Mouse (Mus musculus) mouse embryonic stem cell (cell line): ENCODE results near the gene Tbc1d8.

Experiments used
- in situ Hi-C, 2 experiments: fragments of 300-500 bp; cut with MboI; formaldehyde crosslinking; loops; 1 replicate in 1 of 2; 3 replicates in 1 of 2; pipeline ENCODE4 v1.14.3; 2019 to 2020; ENCODE audit warnings: low sequenced_read_pairs in 2 of 2, low pct_unique_long_range_greater_than_20kb in 1 of 2, mixed read lengths in 1 of 2; ENCODE audit not compliant: unreplicated experiment in 1 of 2

Gene Tbc1d8

GRCm38 (mm10) chr1:39384914-39385313 lies 93.6 kb downstream of the Tbc1d8 start:
- in situ Hi-C loops: loop anchor here in 1 of 2 experiments (10.0 kb wide), 1 partner anchor 110 kb away; no protein-coding TSS in a partner anchor

- in situ Hi-C loops: loop anchor here in 1 of 2 experiments (10.0 kb wide), 1 partner anchor 114 kb away; no protein-coding TSS in a partner anchor
Observed at GRCm38 (mm10) chr1:39381017-39381416, 97.5 kb downstream of the Tbc1d8 start.

GRCm38 (mm10) chr1:39379021-39379420 lies 99.5 kb downstream of the Tbc1d8 start:
- in situ Hi-C loops: no loop called here

GRCm38 (mm10) chr1:39378540-39378939 lies 100.0 kb downstream of the Tbc1d8 start:
- in situ Hi-C loops: no loop called here

GRCm38 (mm10) chr1:39376726-39377240 lies 101.8 kb downstream of the Tbc1d8 start:
- in situ Hi-C loops: no loop called here

GRCm38 (mm10) chr1:39376121-39376520 lies 102.4 kb downstream of the Tbc1d8 start:
- in situ Hi-C loops: no loop called here

- in situ Hi-C loops: no loop called here
Observed at GRCm38 (mm10) chr1:39374231-39374809, 104.2 kb downstream of the Tbc1d8 start.

GRCm38 (mm10) chr1:39373378-39373777 lies 105.2 kb downstream of the Tbc1d8 start:
- in situ Hi-C loops: no loop called here

- in situ Hi-C loops: no loop called here
Observed at GRCm38 (mm10) chr1:39372220-39372843, 106.2 kb downstream of the Tbc1d8 start.

- in situ Hi-C loops: no loop called here
Observed at GRCm38 (mm10) chr1:39370431-39370830, 108.1 kb downstream of the Tbc1d8 start.

GRCm38 (mm10) chr1:39368267-39368841 lies 110.2 kb downstream of the Tbc1d8 start:
- in situ Hi-C loops: no loop called here

- in situ Hi-C loops: no loop called here
Observed at GRCm38 (mm10) chr1:39367601-39368266, 110.8 kb downstream of the Tbc1d8 start, which contains the start of gene Rpl31. Gene Rpl31 (plus strand): TSS chr1:39367842.

- in situ Hi-C loops: no loop called here
Observed at GRCm38 (mm10) chr1:39367045-39367444, 111.5 kb downstream of the Tbc1d8 start.

GRCm38 (mm10) chr1:39365562-39365961 lies 113.0 kb downstream of the Tbc1d8 start:
- in situ Hi-C loops: no loop called here

GRCm38 (mm10) chr1:39362515-39362893 lies 116.1 kb downstream of the Tbc1d8 start:
- in situ Hi-C loops: no loop called here

- in situ Hi-C loops: no loop called here
Observed at GRCm38 (mm10) chr1:39361754-39362514, 116.6 kb downstream of the Tbc1d8 start.

GRCm38 (mm10) chr1:39349427-39349826 lies 129.1 kb downstream of the Tbc1d8 start:
- in situ Hi-C loops: loop anchor here (10.0 kb wide), 2 partner anchors 135 to 345 kb away; no protein-coding TSS in a partner anchor

- in situ Hi-C loops: loop anchor here (10.0 kb wide), 2 partner anchors 134 to 344 kb away; no protein-coding TSS in a partner anchor
Observed at GRCm38 (mm10) chr1:39349001-39349400, 129.6 kb downstream of the Tbc1d8 start.
